Mouse (Mus musculus) liver, embryonic 14.5 days (tissue): ENCODE measurements at regions not wholly inside any gene's neighbourhood (a gene's known extent, or its start where the extent isn't known, plus 50 kb on each side); places are given as distances from the start of the nearest gene placed in this dataset.

Experiments
- CTCF ChIP-seq: IDR thresholded peaks from 2 replicates; pipeline ENCODE4 v1.5.1; 2016; ENCODE audit warnings: antibody characterized with exemption, low read depth, control low read depth
- EP300 ChIP-seq: IDR thresholded peaks from 2 replicates; pipeline ENCODE4 v1.6.1; 2016; ENCODE audit warnings: antibody characterized with exemption, low read depth

DNA sequence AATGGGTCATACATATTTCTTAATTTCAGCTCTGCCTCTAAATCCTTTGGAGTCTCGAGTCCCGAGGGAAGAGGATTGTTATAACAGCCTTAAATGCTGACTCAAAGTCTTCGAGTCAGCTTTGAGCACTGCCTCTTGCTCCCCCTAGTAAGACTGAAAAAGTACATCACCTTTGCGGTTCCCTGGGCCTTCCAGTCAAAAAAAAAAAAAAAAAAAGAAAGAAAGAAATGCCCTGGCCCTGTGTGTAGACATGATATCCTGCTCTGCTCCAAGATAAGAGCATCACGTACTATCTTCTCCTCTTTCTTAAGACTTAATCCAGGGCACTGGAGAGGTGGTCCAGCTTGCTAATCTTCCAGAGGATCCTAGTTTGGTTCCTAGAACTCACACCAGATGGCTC, 145.7 kb upstream of the Jarid2 start:
- no peak for TF ChIP-seq EP300
- no peak for TF ChIP-seq CTCF
